Mouse (Mus musculus): ENCODE results near the gene Tpbpb.
"Not testable (repeated sequence)": the region's sequence is repeated elsewhere in the genome, so short reads cannot be mapped to it uniquely, and the experiment has no call there.

DNA sequence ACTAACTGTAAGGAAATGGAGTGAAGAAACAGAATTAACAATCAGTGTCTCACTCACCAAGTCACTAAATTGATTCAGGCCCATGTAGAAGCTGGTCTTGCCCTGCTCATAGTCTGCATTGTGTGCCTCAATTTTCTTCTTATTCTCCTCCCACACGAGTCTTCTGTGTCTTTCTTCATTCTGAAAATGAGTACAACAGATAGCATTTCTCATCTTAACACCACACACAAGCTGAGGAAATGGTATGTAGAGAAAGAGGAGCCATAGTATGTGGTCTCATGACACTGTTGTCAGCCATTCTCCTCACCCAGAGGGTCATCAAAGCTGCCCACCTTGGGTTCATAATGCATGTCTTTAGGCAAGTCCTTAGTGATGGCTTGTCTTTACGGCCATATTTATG, 30.8 kb upstream of the Tpbpb start, which contains the start of gene Gm49393:
- not testable (repeated sequence) for TF ChIP-seq EP300, POLR2A (IDR thresholded peaks at IDR 0.05; ENCODE audit: insufficient read depth, low read depth, low read length)

Data from heart, adult 2 months (tissue).